Mouse (Mus musculus) liver, postnatal 0 days (tissue): Measurements from ENCODE around the gene Foxa1. TPM values are rescaled to one million over a fixed set of nuclear protein-coding genes. Genes with fewer than 3 reads are reported as not detected.

Experiments used
- ATAC-seq: fragments of 200-750 bp; cut with Nextera tagmentation; 2 replicates; pipeline ENCODE4 v1.8.0; 2017; ENCODE audit warnings: mild to moderate bottlenecking, moderate library complexity
- DNase-seq: peaks from one replicate; pipeline ENCODE4 v3.0.0-alpha.2; 2016
- H3K27ac ChIP-seq: fragments of 300-500 bp; sonication (generic); 2 replicates; pipeline ENCODE4 v1.5.1; 2014; ENCODE audit warnings: antibody characterized with exemption, moderate library complexity, mild to moderate bottlenecking, low read depth
- H3K27me3 ChIP-seq: fragments of 300-500 bp; sonication (generic); 2 replicates; pipeline ENCODE4 v1.6.1; 2014; ENCODE audit warnings: low read length, control low read depth, mixed read lengths; ENCODE audit not compliant: insufficient read depth
- H3K36me3 ChIP-seq: fragments of 300-500 bp; sonication (generic); replicated peaks from 2 replicates; pipeline ENCODE4 v1.6.1; 2014; ENCODE audit warnings: mild to moderate bottlenecking, control low read depth, low read length, moderate library complexity, mixed read lengths; ENCODE audit not compliant: insufficient read depth
- H3K4me1 ChIP-seq: fragments of 300-500 bp; sonication (generic); 2 replicates; pipeline ENCODE4 v1.6.1; 2014; ENCODE audit warnings: antibody characterized with exemption, mild to moderate bottlenecking, control low read depth; ENCODE audit not compliant: insufficient read depth
- H3K4me2 ChIP-seq: fragments of 300-500 bp; sonication (generic); 2 replicates; pipeline ENCODE4 v1.6.1; 2014; ENCODE audit warnings: low read depth, mild to moderate bottlenecking, low read length, moderate library complexity, mixed read lengths
- H3K4me3 ChIP-seq: fragments of 300-500 bp; sonication (generic); 2 replicates; pipeline ENCODE4 v1.5.1; 2014; ENCODE audit warnings: low read depth, low read length
- H3K9ac ChIP-seq: fragments of 300-500 bp; sonication (generic); replicated peaks from 2 replicates; pipeline ENCODE4 v1.6.1; 2014; ENCODE audit warnings: mild to moderate bottlenecking, moderate library complexity
- H3K9me3 ChIP-seq: fragments of 300-500 bp; sonication (generic); 2 replicates; pipeline ENCODE4 v1.6.1; 2016; ENCODE audit warnings: mild to moderate bottlenecking, control low read depth, low read length, mixed read lengths
- CTCF ChIP-seq: sonication (generic); IDR thresholded peaks from 2 replicates; pipeline ENCODE4 v1.5.1; 2016; ENCODE audit warnings: antibody characterized with exemption, low read depth
- EP300 ChIP-seq: IDR thresholded peaks from 2 replicates; pipeline ENCODE4 v1.6.1; 2016; ENCODE audit warnings: antibody characterized with exemption, low read depth, mild to moderate bottlenecking
- WGBS: fragments of 180-500 bp; shearing (Covaris S2); extraction: QIAGEN DNeasy Blood & Tissue Kit; methylation state at CpG from one replicate; pipeline ENCODE4 v1.1.7; 2014; ENCODE audit not compliant: insufficient replicate concordance; 5-methylcytosine and 5-hydroxymethylcytosine counted together
- polyA plus RNA-seq: library from polyadenylated mRNA; unstranded; fragments of >200 nt; fragmentation: Nextera tagmentation; extraction: Ambion mirVana; gene quantifications from 2 replicates; pipeline ENCODE4 v1.2.1, GENCODE M21; 2015

Gene Foxa1
- polyA plus RNA-seq, 1 experiment from 2014 or later = 1.5 TPM

DNA sequence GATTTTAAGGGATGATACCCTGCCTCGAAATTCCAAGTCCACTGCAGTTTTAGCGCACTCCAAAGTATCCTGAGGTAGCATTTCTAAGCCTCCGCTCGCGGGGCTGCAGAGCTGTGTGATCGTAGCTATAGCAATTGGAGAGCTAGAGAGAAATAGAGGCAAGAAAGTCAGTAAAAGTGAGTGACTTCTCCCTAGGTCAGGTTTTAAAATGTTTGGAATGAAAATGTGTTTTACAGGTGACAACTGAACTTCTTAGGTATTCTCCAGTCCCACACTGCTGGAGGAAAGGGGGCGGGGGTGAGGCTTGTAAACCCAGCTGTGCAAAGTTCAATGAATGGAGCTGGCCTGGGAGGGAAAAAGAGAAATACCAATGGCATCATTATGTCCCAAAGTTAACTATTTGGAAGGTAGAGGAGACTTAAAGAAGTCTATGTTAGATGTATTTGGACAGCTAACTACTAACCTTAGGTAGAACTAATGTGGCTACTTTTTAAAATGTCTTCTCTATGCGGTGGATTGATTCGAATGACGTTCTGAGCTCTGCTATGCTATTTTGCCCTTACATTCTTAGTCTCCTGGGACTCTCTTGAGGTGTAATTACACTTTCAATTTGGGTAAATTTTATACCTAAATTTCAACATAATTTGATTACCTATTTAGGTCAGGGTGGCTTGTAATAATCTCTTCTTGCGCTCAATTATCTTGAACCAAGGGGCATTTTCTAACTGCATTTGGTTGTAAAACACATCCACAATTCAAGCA lies 9.6 kb downstream of the Foxa1 start:
- Histone ChIP-seq H3K9me3 (no peaks in the 10 kb centered on the region), H3K4me2 (peak overlapping the region; percentile 26; the same call in 1 of the 2 replicates), H3K9ac (no peak overlapping the region), H3K36me3 (no peaks in the 10 kb centered on the region), H3K4me1 (peaks cover 5% of the 10 kb centered on the region), H3K4me3 (no peak overlapping the region), H3K27ac (no peak overlapping the region), H3K27me3 (peaks cover 76% of the 10 kb centered on the region)
- no peak for ATAC-seq
- DNase-seq = no peak
- no peak for TF ChIP-seq EP300
- no peak for TF ChIP-seq CTCF
- 7% methylated on average over 11 of the region's 11 CpGs for WGBS

DNA sequence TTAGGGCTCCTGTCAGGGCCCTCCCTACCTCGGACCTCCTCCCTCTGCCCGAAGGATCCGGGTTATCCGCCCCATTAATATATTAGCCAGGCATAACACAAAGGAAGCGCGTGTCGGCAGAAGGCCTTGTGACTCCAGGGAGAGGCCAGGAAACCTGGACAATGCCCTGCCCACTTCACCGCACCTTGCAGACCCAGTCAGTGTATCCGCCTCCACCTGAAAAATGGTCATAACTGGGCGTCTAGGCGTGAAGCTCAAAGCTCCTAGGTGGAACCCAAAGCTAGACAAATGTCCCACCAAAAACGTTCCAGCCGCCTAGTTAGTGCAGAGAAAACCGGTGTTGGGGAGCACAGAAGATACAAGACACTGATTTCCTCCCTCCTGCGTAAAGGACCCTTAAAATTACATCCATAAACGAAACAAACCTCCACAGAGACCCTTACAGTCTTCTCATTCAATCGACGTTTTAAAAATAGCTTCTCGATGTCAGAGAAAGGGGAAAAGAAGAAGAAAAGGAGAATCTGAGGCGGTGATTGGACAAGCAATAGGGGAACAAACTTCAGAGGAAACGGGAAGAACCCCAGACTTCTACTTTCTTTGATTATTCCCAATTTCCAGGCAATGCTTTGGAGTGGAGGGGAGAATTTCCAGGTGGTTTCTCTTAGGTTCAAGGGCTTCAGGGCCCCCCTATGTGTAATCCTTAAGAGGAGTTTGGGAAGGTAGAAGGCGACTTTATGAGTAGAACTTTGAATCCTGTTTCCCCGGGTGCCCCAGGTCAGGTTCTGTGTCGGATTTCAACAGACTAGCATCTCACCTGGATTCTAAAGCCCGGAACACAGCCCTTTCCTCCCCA lies 10.4 kb downstream of the Foxa1 start:
- H3K4me1 ChIP-seq = peaks cover 5% of the 10 kb centered on the region
- peak overlapping the region; percentile 26; the same call in 1 of the 2 replicates for H3K4me2 ChIP-seq
- ATAC-seq = no peak
- 7% methylated on average over 25 of the region's 25 CpGs for WGBS
- DNase-seq = no peak
- H3K9me3 ChIP-seq = no peaks in the 10 kb centered on the region
- H3K9ac ChIP-seq = no peak overlapping the region
- H3K27ac ChIP-seq = no peak overlapping the region
- H3K4me3 ChIP-seq = no peak overlapping the region
- no peaks in the 10 kb centered on the region for H3K36me3 ChIP-seq
- peaks cover 68% of the 10 kb centered on the region for H3K27me3 ChIP-seq
- TF ChIP-seq CTCF = no peak
- TF ChIP-seq EP300 = no peak

DNA sequence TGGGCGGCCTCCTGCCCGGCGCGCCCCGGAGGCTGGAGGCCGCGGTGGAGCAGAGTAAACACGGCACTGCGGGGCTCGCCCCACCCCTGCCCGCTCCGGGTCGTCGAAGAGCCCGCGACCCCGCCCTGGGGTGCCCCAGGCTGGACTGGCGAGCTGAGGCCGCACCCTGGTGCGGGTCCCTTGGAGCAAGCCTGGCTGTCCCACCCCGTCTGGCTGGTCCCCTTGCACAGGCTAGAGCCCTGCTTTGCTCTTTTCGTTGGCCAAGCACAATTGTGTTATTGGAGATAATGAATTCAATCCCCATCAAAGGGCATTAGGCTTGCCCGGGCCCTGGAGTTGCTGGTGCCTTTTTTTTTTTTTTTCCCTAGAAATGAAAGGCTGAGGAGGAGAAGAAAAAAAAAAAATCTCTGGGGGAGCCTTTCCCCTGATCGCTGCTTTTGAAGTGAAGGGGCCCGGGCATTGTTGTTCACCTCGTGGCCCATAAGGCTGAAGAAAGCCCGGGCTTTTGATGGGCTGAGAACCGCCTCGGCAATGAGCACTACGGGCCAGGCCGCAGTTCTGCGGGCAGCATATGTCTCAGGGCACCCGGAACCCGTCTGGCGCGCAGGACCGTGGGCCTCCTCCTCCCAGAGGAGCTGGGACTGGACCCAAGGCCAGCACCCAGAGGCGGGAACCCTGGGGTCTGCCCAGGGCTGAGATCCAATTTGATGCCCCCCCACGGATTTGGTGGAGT lies 11.7 kb downstream of the Foxa1 start:
- H3K27ac ChIP-seq = no peak overlapping the region
- 0 out of 2 replicates have a peak, but pooled peaks cover 2% of the 10 kb centered on the region for H3K4me1 ChIP-seq
- H3K9me3 ChIP-seq = no peaks in the 10 kb centered on the region
- no peak overlapping the region for H3K9ac ChIP-seq
- TF ChIP-seq EP300 = no peak
- no peak for TF ChIP-seq CTCF
- peak; percentile 31; the same call in 1 of the 2 replicates for ATAC-seq
- H3K4me2 ChIP-seq = peak overlapping the region; percentile 63
- peaks cover 60% of the 10 kb centered on the region for H3K27me3 ChIP-seq
- H3K4me3 ChIP-seq = 0 out of 2 replicates have a peak overlapping the region, but pooled peaks have one; percentile 22
- no peak for DNase-seq
- WGBS = 4% methylated on average over 33 of the region's 39 CpGs
- H3K36me3 ChIP-seq = no peaks in the 10 kb centered on the region

- peak overlapping the region; percentile 63 for H3K4me2 ChIP-seq
- no peak for TF ChIP-seq EP300
- 0 out of 2 replicates have a peak, but pooled peaks cover 2% of the 10 kb centered on the region for H3K4me1 ChIP-seq
- peaks cover 55% of the 10 kb centered on the region for H3K27me3 ChIP-seq
- DNase-seq (no peak), ATAC-seq (no peak)
- no peaks in the 10 kb centered on the region for H3K9me3 ChIP-seq
- H3K36me3 ChIP-seq = no peaks in the 10 kb centered on the region
- WGBS = 1% methylated on average over 4 of the region's 6 CpGs
- H3K9ac ChIP-seq = no peak overlapping the region
- H3K4me3 ChIP-seq = 0 out of 2 replicates have a peak overlapping the region, but pooled peaks have one; percentile 22
- H3K27ac ChIP-seq = no peak overlapping the region
These were observed 12.2 kb downstream of the Foxa1 start for GRCm38 (mm10) chr12:57534517-57534878.

DNA sequence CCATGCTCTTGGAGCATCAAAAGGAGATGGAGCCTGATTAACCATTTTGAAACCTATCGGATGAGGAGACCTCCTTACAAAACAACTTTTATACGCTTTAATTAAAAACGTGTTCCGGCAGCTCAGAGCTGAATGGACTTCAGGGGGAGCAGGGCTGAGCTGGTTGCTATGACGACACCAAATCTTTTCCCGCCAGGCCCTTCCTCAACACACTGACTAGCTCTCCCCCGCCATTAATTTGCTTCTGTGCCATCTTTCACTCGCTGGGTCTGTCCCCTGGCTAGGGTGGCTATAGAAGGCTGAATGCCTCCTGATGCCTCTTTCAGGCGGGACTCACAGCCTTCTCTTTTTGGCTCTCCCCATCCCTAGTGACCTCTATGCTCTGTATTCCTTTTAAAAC lies 16.2 kb downstream of the Foxa1 start:
- Histone ChIP-seq H3K4me2 (no peak overlapping the region), H3K9ac (no peak overlapping the region), H3K27me3 (peaks cover 24% of the 10 kb centered on the region), H3K4me3 (no peak overlapping the region), H3K36me3 (no peaks in the 10 kb centered on the region), H3K9me3 (no peaks in the 10 kb centered on the region), H3K27ac (no peak overlapping the region), H3K4me1 (0 out of 2 replicates have a peak, but pooled peaks cover 2% of the 10 kb centered on the region)
- TF ChIP-seq CTCF (no peak), EP300 (no peak)
- 41% methylated on average over 9 of the region's 9 CpGs for WGBS
- no peak for DNase-seq
- ATAC-seq = no peak
